8 mouse cellular contexts compared by ENCODE assay signal in the genomic region with DNA sequence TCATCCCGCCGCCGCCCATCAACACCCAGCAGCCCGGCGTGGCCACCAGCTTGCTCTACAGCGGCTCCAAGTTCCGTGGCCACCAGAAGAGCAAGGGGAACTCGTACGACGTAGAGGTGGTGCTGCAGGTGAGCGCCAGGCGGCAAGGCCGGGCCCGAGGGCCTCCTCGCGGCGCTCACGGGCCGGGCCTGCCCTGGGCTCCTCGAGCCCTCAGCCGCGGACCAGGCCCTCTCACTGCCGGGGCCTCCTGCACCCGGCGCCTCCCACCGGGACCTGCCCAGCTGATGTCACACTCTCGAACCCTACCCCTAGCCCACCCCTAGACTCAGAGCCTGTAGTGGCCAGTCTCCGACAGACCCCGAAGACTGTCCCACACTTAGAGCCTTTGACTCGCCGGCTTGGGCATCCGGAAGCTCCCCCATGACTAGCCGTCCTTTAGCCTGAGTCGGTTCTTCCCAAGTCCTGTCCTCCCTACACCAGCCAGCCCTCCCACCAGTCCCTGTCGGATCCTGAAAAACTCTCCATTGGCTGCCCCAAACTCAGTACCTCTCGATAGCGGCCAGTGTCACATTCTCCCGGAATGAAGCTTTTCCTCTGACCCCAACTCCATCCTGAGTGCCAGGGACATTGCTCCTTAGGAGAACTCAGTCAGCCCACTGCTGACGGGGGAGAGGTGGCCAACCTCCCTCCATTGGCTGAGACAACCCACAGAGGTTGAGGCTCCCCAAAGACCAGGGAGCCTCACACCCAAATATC. TPM values are rescaled to one million over a fixed set of nuclear protein-coding genes. Genes with fewer than 3 reads are reported as not detected.
DNase-seq lines count a peak whose midpoint lies in the region; ATAC-seq and TF ChIP-seq lines count a peak whose summit lies in the region.

A gene (minus strand): TSS at position 741 of the 756 bp plus-strand sequence.

- no peak for TF ChIP-seq CTCF in lung, embryonic 14.5 days (IDR thresholded peaks at IDR 0.05; ENCODE audit: low read depth)
- TF ChIP-seq CTCF in embryonic fibroblast, embryonic 13.5 days (IDR thresholded peaks at IDR 0.05; ENCODE audit: borderline replicate concordance, insufficient read depth, low read length), result no peak
- no peak for TF ChIP-seq CTCF in left cerebral cortex, adult 2 months (IDR thresholded peaks at IDR 0.05)

- TF ChIP-seq POLR2A in embryonic fibroblast, embryonic 13.5 days (IDR thresholded peaks at IDR 0.05; ENCODE audit: low read depth, low read length), result peak; percentile 41; the same call in 1 of the 2 replicates

- intact Hi-C loops in left cerebral cortex, adult 2 months (cut with DNase I), result loop anchor here (2.0 to 5.0 kb wide), 2 partner anchors 119 to 311 kb away; a partner anchor contains a TSS

- ATAC-seq in lung, embryonic 14.5 days (ENCODE audit: insufficient read depth), result peak; percentile 57
- peak; percentile 23 for ATAC-seq in heart, embryonic 16.5 days (replicated peaks; ENCODE audit: extremely low read depth, insufficient read depth, low FRiP score)
- ATAC-seq in megakaryocyte-erythroid progenitor cell, adult 5-6 weeks (replicated peaks; ENCODE audit: low FRiP score, low TSS enrichment, poor library complexity, severe bottlenecking), result no peak

- peak within 1 kb of the TSS; percentile 90 for H3K27ac ChIP-seq in lung, embryonic 14.5 days (ENCODE audit: low read depth)
- H3K27ac ChIP-seq in embryonic fibroblast, embryonic 13.5 days (ENCODE audit: insufficient read depth, low read length), result peak within 1 kb of the TSS; percentile 22
- peak within 1 kb of the TSS; percentile 74 for H3K27ac ChIP-seq in heart, embryonic 16.5 days (ENCODE audit: low read length)
- peak within 1 kb of the TSS; percentile 86 for H3K27ac ChIP-seq in left cerebral cortex, adult 2 months

- peak; percentile 46 for DNase-seq in lung, embryonic 14.5 days
- no peak for DNase-seq in lung, postnatal 14 days
- peak; percentile 38 for DNase-seq in adipocyte (ENCODE audit: low spot score)
- peak in 1 of 2 experiments; percentile 23 for DNase-seq in left cerebral cortex, adult 2 months (ENCODE audit: extremely low spot score in 1 of 2, low spot score in 2 of 2)
- no peak for DNase-seq in spleen, postnatal 10 days (ENCODE audit: low spot score in 2 of 2)

- H3K4me3 ChIP-seq in lung, embryonic 14.5 days (ENCODE audit: low read depth, low read length), result peak within 1 kb of the TSS; percentile 93
- H3K4me3 ChIP-seq in embryonic fibroblast, embryonic 13.5 days (ENCODE audit: insufficient read depth, low read length), result peak within 1 kb of the TSS; percentile 71
- peak within 1 kb of the TSS; percentile 82 for H3K4me3 ChIP-seq in heart, embryonic 16.5 days (ENCODE audit: low read length)
- H3K4me3 ChIP-seq in left cerebral cortex, adult 2 months, result peak within 1 kb of the TSS; percentile 96

- no peaks in the 10 kb centered on the region for H3K27me3 ChIP-seq in lung, embryonic 14.5 days (ENCODE audit: insufficient read depth, low read length)
- no peaks in the 10 kb centered on the region for H3K27me3 ChIP-seq in heart, embryonic 16.5 days (ENCODE audit: control insufficient read depth, insufficient read depth, low read length)

- no peaks in the 10 kb centered on the region for H3K9me3 ChIP-seq in lung, embryonic 14.5 days (ENCODE audit: low read depth, low read length)
- H3K9me3 ChIP-seq in heart, embryonic 16.5 days (replicated peaks; ENCODE audit: control insufficient read depth, low read length), result no peaks in the 10 kb centered on the region

- peak within 1 kb of the TSS; percentile 96 for H3K4me2 ChIP-seq in lung, embryonic 14.5 days
- H3K4me2 ChIP-seq in heart, embryonic 16.5 days (ENCODE audit: low read depth, low read length), result peak within 1 kb of the TSS; percentile 90

- H3K36me3 ChIP-seq in lung, embryonic 14.5 days (ENCODE audit: insufficient read depth), result no peaks in the 10 kb centered on the region
- H3K36me3 ChIP-seq in heart, embryonic 16.5 days (ENCODE audit: control insufficient read depth, insufficient read depth), result no peaks in the 10 kb centered on the region

- peaks cover 11% of the 10 kb centered on the region; the same call in 1 of the 2 replicates for H3K4me1 ChIP-seq in lung, embryonic 14.5 days (ENCODE audit: insufficient read depth)
- H3K4me1 ChIP-seq in embryonic fibroblast, embryonic 13.5 days (ENCODE audit: control insufficient read depth, insufficient read depth, low read length), result peaks cover 5% of the 10 kb centered on the region; the same call in 1 of the 2 replicates
- H3K4me1 ChIP-seq in heart, embryonic 16.5 days (ENCODE audit: control insufficient read depth, insufficient read depth, low read length), result peaks cover 18% of the 10 kb centered on the region

- under 1% methylated on average over 39 of the region's 39 CpGs for WGBS in lung, embryonic 14.5 days
- under 1% methylated on average over 39 of the region's 39 CpGs for WGBS in heart, embryonic 16.5 days

- peak within 1 kb of the TSS; percentile 93 for H3K9ac ChIP-seq in lung, embryonic 14.5 days
- peak within 1 kb of the TSS; percentile 81 for H3K9ac ChIP-seq in heart, embryonic 16.5 days (ENCODE audit: low read length)

RNA-seq across cellular contexts. Expression of the gene that starts here (rescaled TPM):
- polyA plus RNA-seq in lung, embryonic 14.5 days (2014; fragmentation: Nextera tagmentation; extraction: Ambion mirVana), result 47.5 and 50.1 TPM in 2 replicates
- polyA plus RNA-seq in embryonic fibroblast, embryonic 13.5 days (2011; ENCODE audit: insufficient read length, low read depth, missing spikeins), result 24.9 and 28.8 TPM in 2 replicates
- 58.2 and 59.4 TPM in 2 replicates for polyA plus RNA-seq in heart, embryonic 16.5 days (2015; fragmentation: Nextera tagmentation; extraction: Ambion mirVana)
- total RNA-seq in left cerebral cortex, adult 2 months (2021), result 10 to 100 TPM; 24.6 to 32.7 TPM
- total RNA-seq in megakaryocyte-erythroid progenitor cell, adult 5-6 weeks (2014; fragmentation: Nextera tagmentation), result 39.2 and 53.4 TPM in 2 replicates
- 64.5 and 114 TPM in 2 replicates for total RNA-seq in megakaryocyte-erythroid progenitor cell, adult 5-6 weeks (2017)

Comparison
In these comparisons a context has a peak if more than half of its experiments do, and no peak if none do; other contexts are left out.
1. DNase-seq: peak in lung, embryonic 14.5 days (single experiment) and adipocyte (single experiment); none in lung, postnatal 14 days (single experiment) and spleen, postnatal 10 days (0 of 2).
2. H3K27ac ChIP-seq: peak in every context shown above with its lines; median percentile 90 in lung, embryonic 14.5 days; 86 in left cerebral cortex, adult 2 months; 74 in heart, embryonic 16.5 days; 22 in embryonic fibroblast, embryonic 13.5 days.
3. Peak in every context shown above with its lines, with median percentiles within 50 percentile points of each other: H3K4me3 ChIP-seq.